Mouse (Mus musculus) T-helper 1 cell (primary cell): ENCODE results near the gene Clba1.
"Not testable (repeated sequence)": the region's sequence is repeated elsewhere in the genome, so short reads cannot be mapped to it uniquely, and the experiment has no call there.

Experiments used
- in situ Hi-C: fragments of 300-600 bp; cut with MboI, MseI; formaldehyde crosslinking; loops from one replicate; pipeline ENCODE4 v1.15.1; 2025; ENCODE audit warnings: high pct_unique_total_duplicates

The Clba1 gene

GRCm38 (mm10) chr12:112814682-112815470 lies 6.1 kb downstream of the Clba1 start:
- in situ Hi-C loops: no loop called here

- in situ Hi-C loops: no loop called here
These were observed 7.6 kb downstream of the Clba1 start for GRCm38 (mm10) chr12:112816294-112816693.

GRCm38 (mm10) chr12:112816866-112817265 lies 8.1 kb downstream of the Clba1 start:
- in situ Hi-C loops: not testable (repeated sequence)

- in situ Hi-C loops: no loop called here
These were observed 10.4 kb downstream of the Clba1 start for GRCm38 (mm10) chr12:112819057-112819662.

- in situ Hi-C loops: no loop called here
These were observed 11.8 kb downstream of the Clba1 start for GRCm38 (mm10) chr12:112820401-112820999.

- in situ Hi-C loops: no loop called here
These were observed 12.5 kb downstream of the Clba1 start for GRCm38 (mm10) chr12:112821216-112821615.

- in situ Hi-C loops: no loop called here
These were observed 13.2 kb downstream of the Clba1 start for GRCm38 (mm10) chr12:112821974-112822373.

- in situ Hi-C loops: no loop called here
These were observed 13.9 kb downstream of the Clba1 start for GRCm38 (mm10) chr12:112822676-112823075.

GRCm38 (mm10) chr12:112823221-112823620 lies 14.5 kb downstream of the Clba1 start:
- in situ Hi-C loops: no loop called here

- in situ Hi-C loops: no loop called here
These were observed 17.2 kb downstream of the Clba1 start for GRCm38 (mm10) chr12:112825901-112826300.

GRCm38 (mm10) chr12:112828501-112829243 lies 19.9 kb downstream of the Clba1 start:
- in situ Hi-C loops: no loop called here

GRCm38 (mm10) chr12:112829244-112829864 lies 20.6 kb downstream of the Clba1 start, which contains the start of gene Cdca4:
Gene Cdca4, minus strand, starts transcription at chr12:112829423.
- in situ Hi-C loops: no loop called here

- in situ Hi-C loops: no loop called here
These were observed 21.4 kb downstream of the Clba1 start for GRCm38 (mm10) chr12:112830141-112830540.

GRCm38 (mm10) chr12:112830570-112830969 lies 21.8 kb downstream of the Clba1 start:
- in situ Hi-C loops: no loop called here

GRCm38 (mm10) chr12:112832411-112832810 lies 23.7 kb downstream of the Clba1 start:
- in situ Hi-C loops: no loop called here

- in situ Hi-C loops: no loop called here
These were observed 24.8 kb downstream of the Clba1 start for GRCm38 (mm10) chr12:112833527-112833926.

GRCm38 (mm10) chr12:112835046-112835445 lies 26.3 kb downstream of the Clba1 start:
- in situ Hi-C loops: loop anchor here (5.0 kb wide), 2 partner anchors 33 to 93 kb away; partner anchors contain the start of gene Ahnak2

- in situ Hi-C loops: no loop called here
These were observed 31.7 kb downstream of the Clba1 start for GRCm38 (mm10) chr12:112840209-112841086.

GRCm38 (mm10) chr12:112841338-112841892 lies 32.7 kb downstream of the Clba1 start:
- in situ Hi-C loops: not testable (repeated sequence)

GRCm38 (mm10) chr12:112842128-112842527 lies 33.4 kb downstream of the Clba1 start:
- in situ Hi-C loops: not testable (repeated sequence)
